Mouse (Mus musculus) MEL (cell line): ENCODE measurements around the gene Deaf1. TPM values are rescaled to one million over a fixed set of nuclear protein-coding genes. Genes with fewer than 3 reads are reported as not detected.

Experiments
- DNase-seq: peaks from one replicate; pipeline ENCODE4 v3.0.0; 2011; ENCODE audit warnings: low read depth, low spot score
- H3K27ac ChIP-seq: 2 replicates; pipeline ENCODE4 v1.5.1; 2012; ENCODE audit warnings: low read depth, mild to moderate bottlenecking, control low read depth, low read length, moderate library complexity; ENCODE audit not compliant: control insufficient read depth
- H3K27me3 ChIP-seq, 2 experiments: fragments of 150-350 bp in 1 of 2; sonication (generic) in 1 of 2; 2 replicates each; pipeline ENCODE4 v1.6.1; 2012; ENCODE audit warnings: low read length in 2 of 2, mild to moderate bottlenecking in 2 of 2, improper control_type of control experiment in 1 of 2, moderate library complexity in 1 of 2; ENCODE audit not compliant: insufficient read depth in 2 of 2, control insufficient read depth in 1 of 2
- H3K36me3 ChIP-seq, 2 experiments: 2 replicates each; pipeline ENCODE4 v1.6.1; 2012 to 2014; ENCODE audit warnings: low read length in 2 of 2, improper control_type of control experiment in 1 of 2, inconsistent platforms in 1 of 2, mild to moderate bottlenecking in 1 of 2; ENCODE audit not compliant: insufficient read depth in 2 of 2, control insufficient read depth in 1 of 2
- H3K4me1 ChIP-seq, 2 experiments: fragments of 150-350 bp in 1 of 2; sonication (generic) in 1 of 2; 2 replicates each; pipeline ENCODE4 v1.6.1; 2012; ENCODE audit warnings: low read length in 2 of 2, improper control_type of control experiment in 1 of 2, mild to moderate bottlenecking in 1 of 2; ENCODE audit not compliant: insufficient read depth in 2 of 2, control insufficient read depth in 1 of 2
- H3K4me3 ChIP-seq, 2 experiments: fragments of 150-350 bp in 1 of 2; sonication (generic) in 1 of 2; 2 replicates each; pipeline ENCODE4 v1.5.1; 2012; ENCODE audit warnings: low read depth in 2 of 2, low read length in 2 of 2, mild to moderate bottlenecking in 2 of 2, moderate library complexity in 2 of 2, control low read depth in 1 of 2, improper control_type of control experiment in 1 of 2; ENCODE audit not compliant: control insufficient read depth in 1 of 2, insufficient read depth in 1 of 2
- H3K79me2 ChIP-seq: 2 replicates; pipeline ENCODE4 v1.6.1; 2012; ENCODE audit warnings: mild to moderate bottlenecking, low read length, moderate library complexity; ENCODE audit not compliant: control insufficient read depth, poor library complexity, insufficient read depth
- H3K9ac ChIP-seq: 2 replicates; pipeline ENCODE4 v1.6.1; 2012; ENCODE audit warnings: low read depth, mild to moderate bottlenecking, control low read depth, low read length, moderate library complexity; ENCODE audit not compliant: control insufficient read depth, poor library complexity, severe bottlenecking
- H3K9me3 ChIP-seq: fragments of 150-350 bp; sonication (generic); replicated peaks from 2 replicates; pipeline ENCODE4 v1.6.1; 2012; ENCODE audit warnings: mild to moderate bottlenecking, low read length, improper control_type of control experiment, moderate library complexity; ENCODE audit not compliant: insufficient read depth
- BHLHE40 ChIP-seq: IDR thresholded peaks from 2 replicates; pipeline ENCODE4 v1.6.1; 2012; ENCODE audit warnings: low read depth, mild to moderate bottlenecking, inconsistent platforms, low read length, improper control_type of control experiment, borderline replicate concordance
- CHD1 ChIP-seq: IDR thresholded peaks from 2 replicates; pipeline ENCODE4 v1.6.1; 2012; ENCODE audit warnings: low read depth, mild to moderate bottlenecking, inconsistent platforms, low read length, improper control_type of control experiment
- CHD2 ChIP-seq: IDR thresholded peaks from 2 replicates; pipeline ENCODE4 v1.6.1; 2011; ENCODE audit warnings: low read length, improper control_type of control experiment
- E2F4 ChIP-seq: IDR thresholded peaks from 2 replicates; pipeline ENCODE4 v1.6.1; 2011; ENCODE audit warnings: low read depth, low read length, improper control_type of control experiment, borderline replicate concordance
- EP300 ChIP-seq, 2 experiments: IDR thresholded peaks; 2 replicates each; pipeline ENCODE4 v1.6.1; 2011; ENCODE audit warnings: improper control_type of control experiment in 2 of 2, low read length in 2 of 2, low read depth in 1 of 2, mild to moderate bottlenecking in 1 of 2
- GATA1 ChIP-seq: IDR thresholded peaks from 2 replicates; pipeline ENCODE4 v1.6.1; 2011; ENCODE audit warnings: low read depth, low read length, improper control_type of control experiment
- JUND ChIP-seq: IDR thresholded peaks from 2 replicates; pipeline ENCODE4 v1.6.1; 2011; ENCODE audit warnings: low read depth, mild to moderate bottlenecking, improper control_type of control experiment, low read length
- MEF2A ChIP-seq: IDR thresholded peaks from 2 replicates; pipeline ENCODE4 v1.6.1; 2014; ENCODE audit warnings: low read depth, mild to moderate bottlenecking, inconsistent platforms, low read length, improper control_type of control experiment; ENCODE audit not compliant: poor library complexity, insufficient replicate concordance, severe bottlenecking; ENCODE audit errors: extremely low read depth
- MXI1 ChIP-seq: IDR thresholded peaks from 2 replicates; pipeline ENCODE4 v1.6.1; 2011; ENCODE audit warnings: mild to moderate bottlenecking, low read depth, low read length, improper control_type of control experiment
- MYC ChIP-seq: IDR thresholded peaks from 2 replicates; pipeline ENCODE4 v1.6.1; 2011; ENCODE audit warnings: low read depth, mild to moderate bottlenecking, low read length, improper control_type of control experiment, moderate library complexity
- NELFE ChIP-seq: IDR thresholded peaks from 2 replicates; pipeline ENCODE4 v1.6.1; 2011; ENCODE audit warnings: low read depth, low read length, improper control_type of control experiment
- POLR2AphosphoS2 ChIP-seq: IDR thresholded peaks from 2 replicates; pipeline ENCODE4 v1.6.1; 2011; ENCODE audit warnings: low read length, improper control_type of control experiment
- POLR2AphosphoS5 ChIP-seq: IDR thresholded peaks from 2 replicates; pipeline ENCODE4 v1.6.1; 2012; ENCODE audit warnings: low read depth, borderline replicate concordance, mild to moderate bottlenecking, inconsistent platforms, low read length, moderate library complexity, mixed read lengths
- RCOR1 ChIP-seq: IDR thresholded peaks from 2 replicates; pipeline ENCODE4 v1.6.1; 2012; ENCODE audit warnings: low read depth, mild to moderate bottlenecking, inconsistent platforms, low read length, improper control_type of control experiment
- TAL1 ChIP-seq: IDR thresholded peaks from 2 replicates; pipeline ENCODE4 v1.6.1; 2012; ENCODE audit warnings: mild to moderate bottlenecking, inconsistent platforms, low read length, moderate library complexity, mixed read lengths
- TCF12 ChIP-seq: IDR thresholded peaks from 2 replicates; pipeline ENCODE4 v1.6.1; 2014; ENCODE audit warnings: low read depth, mild to moderate bottlenecking, inconsistent platforms, low read length, improper control_type of control experiment, moderate library complexity
- USF1 ChIP-seq: IDR thresholded peaks from 2 replicates; pipeline ENCODE4 v1.6.1; 2014; ENCODE audit warnings: low read depth, mild to moderate bottlenecking, inconsistent platforms, low read length, improper control_type of control experiment, moderate library complexity
- ZC3H11A ChIP-seq: IDR thresholded peaks from 2 replicates; pipeline ENCODE4 v1.6.1; 2012; ENCODE audit warnings: low read depth, mild to moderate bottlenecking, inconsistent platforms, low read length, improper control_type of control experiment
- polyA plus RNA-seq, 2 experiments: library from polyadenylated mRNA; stranded (reverse) in 1 of 2; unstranded in 1 of 2; fragments of >175 nt in 1 of 2; fragments of >200 nt in 1 of 2; gene quantifications; 2 replicates each; pipeline versions ENCODE4 v1.2.1 to v1.2.4; 2012; ENCODE audit warnings: low replicate concordance in 2 of 2, low read depth in 1 of 2; ENCODE audit not compliant: insufficient read length in 2 of 2, insufficient read depth in 1 of 2, missing spikeins in 1 of 2
- total RNA-seq: library from RNA; depleted of rRNA; stranded (reverse); fragments of 300-350 nt; gene quantifications from 2 replicates; pipeline ENCODE4 v1.2.3, GENCODE M21; 2012

Gene Deaf1
- total and polyA plus RNA-seq, 3 experiments: 13.2 to 91.1 TPM; not detected in 1

DNA sequence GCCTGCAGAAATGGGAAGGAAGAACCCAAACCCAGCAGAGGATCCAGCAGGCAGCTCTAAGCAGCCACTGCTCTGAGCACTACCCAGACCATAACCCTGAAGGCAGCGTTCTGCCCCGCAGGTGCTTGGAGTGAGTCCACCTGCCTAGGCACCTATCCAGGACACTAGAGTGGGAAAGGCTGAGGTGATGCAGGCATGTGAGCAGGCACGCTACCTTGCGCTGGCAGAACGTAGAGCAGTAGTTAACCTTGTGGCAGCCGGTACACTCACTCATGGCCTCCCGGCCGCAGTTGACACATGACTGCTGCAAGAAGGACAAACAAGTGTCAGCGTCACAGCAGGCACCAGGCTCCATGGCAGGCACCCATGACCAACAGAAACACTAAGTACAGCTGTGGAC is 26.1 kb downstream of the Deaf1 start:
- Histone ChIP-seq H3K27me3 (no peaks in the 10 kb centered on the region), H3K27ac (no peak overlapping the region), H3K4me1 (no peaks in the 10 kb centered on the region), H3K4me3 (no peak overlapping the region), H3K9ac (no peak overlapping the region), H3K9me3 (no peaks in the 10 kb centered on the region), H3K79me2 (no peaks in the 10 kb centered on the region), H3K36me3 (peaks cover 0 to 4% of the 10 kb centered on the region in 2 experiments; a peak in 2 of 4 replicates)
- no peak for TF ChIP-seq MYC
- no peak for TF ChIP-seq CHD1
- no peak for TF ChIP-seq JUND
- no peak for TF ChIP-seq POLR2AphosphoS5
- no peak for TF ChIP-seq NELFE
- DNase-seq: no peak

DNA sequence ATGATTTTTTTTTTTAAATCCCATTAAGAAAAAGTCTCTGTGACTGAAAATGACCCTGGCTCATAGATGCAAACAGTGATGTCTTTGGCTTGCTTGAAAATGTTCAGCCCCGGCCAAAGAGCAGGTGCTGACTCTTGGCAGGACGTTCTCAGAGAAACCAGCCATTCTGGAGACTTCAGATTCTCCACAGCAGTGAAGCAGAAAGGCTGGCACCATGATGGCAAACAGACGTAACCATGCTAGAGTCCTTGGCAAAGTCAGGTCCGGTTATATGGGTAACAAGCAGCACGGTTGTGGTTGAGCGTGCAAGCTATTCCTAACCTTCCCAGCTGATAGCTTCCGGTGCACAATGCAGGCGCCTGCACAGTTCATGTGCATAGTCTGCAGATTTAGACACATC is 28.3 kb downstream of the Deaf1 start:
- Histone ChIP-seq H3K27me3 (no peaks in the 10 kb centered on the region), H3K79me2 (no peaks in the 10 kb centered on the region), H3K4me3 (no peak overlapping the region), H3K9ac (no peak overlapping the region), H3K36me3 (no peaks in the 10 kb centered on the region; a peak in 1 of 4 replicates), H3K27ac (no peak overlapping the region)
- no peak for DNase-seq
- no peak for TF ChIP-seq CHD2
- no peak for TF ChIP-seq RCOR1
- no peak for TF ChIP-seq BHLHE40
- TF ChIP-seq EP300 (IDR thresholded peaks at IDR 0.05; ENCODE audit: low read depth in 1 of 2, low read length in 2 of 2): no peak
- no peak for TF ChIP-seq POLR2AphosphoS2
- no peak for TF ChIP-seq GATA1
- no peak for TF ChIP-seq MXI1
- TF ChIP-seq POLR2AphosphoS5: no peak
- no peak for TF ChIP-seq TCF12
- no peak for TF ChIP-seq ZC3H11A
- no peak for TF ChIP-seq E2F4
- no peak for TF ChIP-seq CHD1
- TF ChIP-seq USF1: no peak
- TF ChIP-seq MEF2A: no peak
- no peak for TF ChIP-seq MYC
- no peak for TF ChIP-seq TAL1
- TF ChIP-seq, all 39 proteins: peak for 0
- Histone ChIP-seq H3K4me1 (no peaks in the 10 kb centered on the region), H3K9me3 (no peaks in the 10 kb centered on the region)
